Mouse (Mus musculus) thymus, adult 2 months (tissue): ENCODE data around the gene Efna2.

Experiments used
- CTCF ChIP-seq: fragments of 200-500 bp; IDR thresholded peaks from 2 replicates; pipeline ENCODE4 v1.5.1; 2012; ENCODE audit warnings: mild to moderate bottlenecking, control low read depth, low read length, moderate library complexity, borderline replicate concordance; ENCODE audit not compliant: control insufficient read depth, poor library complexity, insufficient read depth; ENCODE audit errors: extremely low read depth
- POLR2A ChIP-seq: fragments of 200-500 bp; IDR thresholded peaks from 2 replicates; pipeline ENCODE4 v1.6.1; 2012; ENCODE audit warnings: mild to moderate bottlenecking, low read length, control low read depth, moderate library complexity; ENCODE audit not compliant: control insufficient read depth, poor library complexity, insufficient read depth; ENCODE audit errors: extremely low read depth

- TF ChIP-seq POLR2A (no peak), CTCF (no peak)
Observed at GRCm38 (mm10) chr10:80179068-80180051, at the start of gene Efna2.
